Mouse (Mus musculus) CD4-positive, CD25-positive, alpha-beta regulatory T cell, adult 4 months (primary cell): ENCODE measurements around the gene Bcas3. TPM values are rescaled to one million over a fixed set of nuclear protein-coding genes. Genes with fewer than 3 reads are reported as not detected.

Experiments
- ATAC-seq: one replicate; pipeline ENCODE4 v1.8.0; 2017
- polyA plus RNA-seq, 2 experiments: library from polyadenylated mRNA; unstranded; fragments of 100-300 nt; shearing (Covaris generic); gene quantifications; one replicate each; pipeline ENCODE4 v1.2.1; 2017

Gene Bcas3
- polyA plus RNA-seq, 2 experiments from 2014 or later, result 56.0 to 63.1 TPM

- ATAC-seq, result no peak
Observed at GRCm38 (mm10) chr11:85543311-85543710, 190.3 kb downstream of the Bcas3 start.

GRCm38 (mm10) chr11:85545602-85546001 lies 192.6 kb downstream of the Bcas3 start:
- ATAC-seq, result no peak

DNA sequence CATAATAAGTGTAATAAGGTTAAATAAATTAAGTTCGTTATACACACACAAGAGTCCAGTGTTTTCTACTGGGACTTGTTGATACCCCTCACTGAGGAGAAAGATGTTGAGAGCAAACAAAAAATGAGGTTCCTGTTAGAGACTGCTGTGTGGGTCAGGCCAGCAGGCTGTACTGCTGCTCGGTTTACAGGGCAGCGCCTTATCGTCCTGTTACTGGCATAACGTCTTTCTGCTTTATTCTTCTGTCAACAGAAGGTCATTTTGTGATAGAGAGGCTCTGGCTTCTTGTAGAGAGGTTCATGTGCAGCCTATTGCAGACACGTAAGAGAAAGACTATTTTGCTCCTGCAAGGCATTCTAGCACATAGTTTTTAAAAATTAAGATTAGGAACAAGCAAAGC lies 195.0 kb downstream of the Bcas3 start:
- ATAC-seq, result no peak

DNA sequence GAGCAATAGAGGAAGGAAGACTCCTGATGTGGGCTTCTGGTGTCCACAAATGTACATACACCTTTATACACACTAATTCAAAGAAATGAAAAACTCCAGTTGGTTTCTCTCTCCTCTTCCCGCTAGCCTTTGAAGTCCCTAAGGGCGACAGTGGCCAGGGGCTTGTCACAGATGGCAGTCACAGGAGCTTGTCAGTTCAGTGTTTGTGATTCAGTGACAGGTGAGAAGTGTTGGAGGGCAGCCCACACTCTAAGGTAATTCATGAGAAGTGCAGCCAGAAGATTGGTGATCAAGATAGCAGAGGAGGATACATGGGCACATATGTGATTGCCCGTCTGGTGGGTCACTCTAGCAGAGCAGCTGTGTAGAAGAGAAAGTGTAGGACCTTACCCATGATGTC lies 196.7 kb downstream of the Bcas3 start:
- ATAC-seq, result no peak

DNA sequence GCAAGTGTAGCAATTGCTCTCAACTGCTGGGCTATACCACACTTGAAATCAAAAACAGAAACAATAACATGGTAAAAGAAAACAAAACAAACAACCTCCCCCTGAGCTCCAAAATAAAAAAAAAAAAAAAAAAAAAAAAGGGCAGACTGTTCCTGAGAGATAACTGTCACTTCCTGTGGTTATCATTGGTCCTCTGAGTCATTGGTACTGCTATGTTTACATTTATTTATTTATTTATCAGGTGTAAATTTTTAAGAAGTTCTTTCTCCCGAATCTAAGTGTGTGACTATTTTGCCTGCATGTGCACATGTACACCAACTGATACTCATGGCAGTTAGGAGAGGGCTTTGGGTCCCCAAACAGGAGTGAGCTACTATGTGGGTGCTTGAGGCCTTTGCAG lies 202.1 kb downstream of the Bcas3 start:
- ATAC-seq, result no peak

GRCm38 (mm10) chr11:85555721-85556120 lies 202.8 kb downstream of the Bcas3 start:
- ATAC-seq, result no peak

GRCm38 (mm10) chr11:85565068-85565467 lies 212.1 kb downstream of the Bcas3 start:
- no peak for ATAC-seq

DNA sequence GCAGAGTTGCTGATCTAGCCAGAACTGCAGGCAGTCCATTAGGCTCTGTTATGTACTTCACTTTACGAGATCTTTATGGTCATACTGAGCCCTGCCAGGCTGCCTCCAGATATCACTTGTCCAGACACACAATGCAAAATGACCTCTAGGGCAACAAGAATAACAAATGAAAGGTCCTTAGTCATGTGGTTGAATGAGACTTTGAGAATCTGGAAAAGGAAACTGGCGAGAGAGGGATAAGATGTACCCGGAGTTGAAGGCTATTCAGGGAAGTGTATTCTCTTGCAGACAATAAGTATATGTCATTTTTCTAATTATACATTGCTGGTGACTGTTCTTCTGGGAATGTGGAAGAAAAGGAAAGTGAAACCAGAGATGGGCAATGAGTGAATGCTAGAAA lies 218.1 kb downstream of the Bcas3 start:
- ATAC-seq, result no peak

DNA sequence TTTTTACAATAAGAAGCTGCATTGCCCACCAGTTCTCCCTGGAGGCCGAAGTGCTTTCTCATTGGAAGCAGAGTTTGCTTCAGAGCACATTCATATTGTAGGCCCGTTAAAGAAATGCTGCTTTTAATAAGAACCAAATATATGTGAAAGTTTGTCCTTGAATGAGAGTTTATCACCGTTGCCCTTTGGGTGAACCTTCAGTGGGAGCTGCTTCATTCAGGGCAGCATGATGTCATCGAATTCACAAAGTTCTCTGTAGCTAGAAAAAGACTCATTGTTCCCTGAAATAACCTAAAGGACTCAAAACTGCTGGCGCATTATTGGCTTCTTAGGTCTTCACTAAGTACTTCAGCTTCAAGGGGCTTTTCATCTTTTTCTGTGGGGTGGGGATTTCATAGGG lies 219.0 kb downstream of the Bcas3 start:
- ATAC-seq, result no peak

GRCm38 (mm10) chr11:85572590-85572989 lies 219.6 kb downstream of the Bcas3 start:
- ATAC-seq, result no peak

DNA sequence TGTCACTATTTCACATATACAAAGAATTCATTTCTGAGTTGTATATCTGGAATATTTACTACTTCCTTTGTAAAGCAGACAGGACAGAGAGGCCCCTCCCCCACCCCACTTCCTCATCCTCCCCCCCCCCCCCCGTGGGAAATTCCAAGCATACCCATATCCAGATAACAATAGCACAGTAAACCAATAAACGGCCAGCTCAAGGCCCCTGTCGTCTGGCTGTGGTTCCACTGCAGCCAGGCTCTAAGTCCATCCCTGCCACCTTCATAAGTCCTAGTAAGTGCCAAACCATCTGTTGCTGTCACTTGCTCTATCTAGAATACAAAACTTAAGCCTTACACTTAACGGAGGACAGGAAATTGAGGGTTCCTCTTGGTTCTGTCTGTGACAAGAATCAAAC lies 221.5 kb downstream of the Bcas3 start:
- no peak for ATAC-seq

- no peak for ATAC-seq
Observed at GRCm38 (mm10) chr11:85577816-85578645, 225.1 kb downstream of the Bcas3 start.

DNA sequence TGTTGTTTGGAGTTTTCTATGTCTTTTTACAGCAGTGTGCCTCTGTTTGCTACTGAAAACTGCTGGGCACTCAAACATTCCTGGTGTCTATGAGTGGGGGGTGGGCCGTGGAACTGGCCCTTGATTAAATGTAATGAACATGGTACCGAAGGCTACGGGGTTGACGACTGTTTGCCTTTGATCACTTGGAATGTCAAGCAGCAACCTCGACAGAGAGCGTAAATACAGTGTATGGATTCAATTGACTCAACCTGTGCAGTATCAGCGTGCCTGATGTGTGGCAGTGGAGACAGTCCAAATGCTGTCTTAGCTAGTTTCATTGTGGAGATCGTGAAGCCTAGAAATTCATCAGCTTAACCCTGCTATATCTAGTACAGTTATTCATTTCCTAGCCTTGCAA lies 231.1 kb downstream of the Bcas3 start:
- no peak for ATAC-seq

GRCm38 (mm10) chr11:85593636-85594035 lies 240.7 kb downstream of the Bcas3 start:
- ATAC-seq, result no peak

DNA sequence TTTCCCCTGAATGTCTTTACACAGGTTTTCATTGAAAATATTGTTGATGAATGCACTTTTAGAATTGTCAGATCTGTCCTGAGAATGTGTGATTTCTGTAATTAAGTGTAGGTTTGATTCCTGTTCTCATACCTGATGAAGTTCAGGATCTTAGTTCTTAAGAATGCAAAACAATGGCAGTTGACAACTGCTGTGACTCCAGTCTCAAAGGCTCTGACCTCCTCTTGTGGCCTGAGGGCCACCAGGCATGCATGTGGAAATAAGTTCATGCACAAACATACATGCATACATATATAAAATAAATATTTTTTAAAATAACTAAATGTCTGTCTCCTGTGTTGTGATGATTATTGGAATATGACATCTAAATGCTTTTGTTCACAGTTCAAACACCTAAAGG lies 246.3 kb downstream of the Bcas3 start:
- no peak for ATAC-seq

- no peak for ATAC-seq
Observed at GRCm38 (mm10) chr11:85603546-85604322, 250.8 kb downstream of the Bcas3 start.

DNA sequence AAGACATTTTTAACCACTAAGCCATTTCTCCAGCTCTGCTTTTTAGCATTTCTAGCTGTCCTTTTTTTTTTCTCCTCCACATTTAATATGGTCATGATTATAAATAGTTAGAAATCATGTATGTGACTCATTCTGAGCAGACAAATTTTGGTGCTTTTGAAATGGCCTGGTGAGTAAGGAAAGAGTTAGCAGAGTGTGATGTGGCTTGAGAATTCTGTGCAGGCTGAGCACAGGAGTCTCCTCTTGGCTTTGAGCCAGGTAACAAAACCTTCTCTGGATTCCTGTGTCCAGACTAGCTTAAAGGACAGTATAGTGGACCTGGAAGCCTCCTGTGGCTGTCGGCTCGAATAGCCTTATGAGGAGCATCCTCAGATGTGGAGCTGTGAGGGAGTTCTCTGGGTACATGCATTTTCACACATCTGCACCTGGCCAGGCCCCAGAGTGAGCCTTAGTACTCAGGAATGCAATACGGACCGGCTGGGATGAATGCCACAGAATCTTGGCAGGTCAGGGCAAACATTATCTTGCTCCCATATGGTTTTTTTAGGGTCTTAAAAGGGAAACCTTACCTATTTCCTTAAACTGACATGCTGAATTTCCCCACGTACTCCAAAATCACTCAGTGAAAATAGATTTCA lies 256.5 kb downstream of the Bcas3 start:
- no peak for ATAC-seq

GRCm38 (mm10) chr11:85613035-85613434 lies 260.1 kb downstream of the Bcas3 start:
- no peak for ATAC-seq

DNA sequence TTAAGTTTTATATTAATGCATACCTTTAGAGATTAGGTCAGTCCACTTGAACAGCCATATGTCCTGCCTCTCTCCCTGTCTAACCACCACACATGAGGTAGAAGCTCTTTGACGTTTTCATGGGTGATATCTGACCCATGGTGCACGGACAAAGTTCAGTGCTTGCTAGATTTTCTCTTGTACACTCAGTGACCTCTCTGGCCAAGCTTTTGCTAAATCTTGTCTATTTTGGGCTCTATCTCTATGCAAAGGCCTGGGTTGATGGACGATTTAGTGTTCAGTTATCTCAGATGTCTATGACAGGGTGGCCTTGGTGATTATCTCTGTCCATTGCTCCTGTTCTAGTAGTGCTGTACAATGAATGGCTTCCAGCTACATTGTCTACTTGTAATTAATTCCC lies 260.6 kb downstream of the Bcas3 start:
- ATAC-seq, result no peak

- no peak for ATAC-seq
Observed at GRCm38 (mm10) chr11:85614431-85614830, 261.5 kb downstream of the Bcas3 start.

DNA sequence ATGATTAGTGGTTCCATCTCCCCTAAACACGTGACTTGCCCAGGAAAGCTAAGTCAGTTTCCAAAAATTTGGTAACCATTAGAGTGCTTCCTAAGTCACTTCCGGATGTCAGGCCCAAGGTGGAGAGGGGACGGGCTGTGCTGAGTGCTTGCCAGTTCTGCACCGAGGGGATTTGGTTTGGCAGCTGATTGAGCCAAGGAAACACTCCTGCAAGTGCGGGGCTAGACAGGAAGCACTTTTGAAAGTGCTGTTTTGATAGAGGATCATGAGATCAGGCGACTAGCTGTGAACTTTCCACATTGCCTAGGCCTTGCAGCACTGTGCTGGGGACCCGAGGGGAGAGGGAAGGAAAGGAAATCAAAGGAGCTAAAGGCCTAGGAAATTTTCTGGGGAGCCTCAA lies 262.5 kb downstream of the Bcas3 start:
- ATAC-seq, result no peak

GRCm38 (mm10) chr11:85621486-85621885 lies 268.5 kb downstream of the Bcas3 start:
- no peak for ATAC-seq

GRCm38 (mm10) chr11:85621994-85622393 lies 269.0 kb downstream of the Bcas3 start:
- no peak for ATAC-seq

DNA sequence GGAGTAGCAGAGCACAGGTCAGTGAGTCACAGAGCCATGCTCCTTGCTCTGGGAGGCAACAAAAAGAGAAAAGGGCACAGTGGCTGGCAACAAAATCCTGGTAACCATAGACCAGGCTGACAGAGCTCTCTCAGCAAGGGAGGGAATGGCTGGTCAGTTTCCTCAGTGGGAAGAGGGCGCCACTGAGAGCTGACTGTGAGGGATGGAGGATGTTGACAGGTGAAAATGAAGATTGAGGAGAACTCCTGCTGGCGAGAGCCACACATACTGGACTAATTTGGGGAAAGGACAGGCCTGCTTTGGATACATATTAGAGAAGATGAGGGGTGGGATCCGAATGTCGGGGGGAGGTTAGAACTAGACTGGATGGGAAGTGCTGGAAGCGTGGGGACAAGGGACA lies 272.2 kb downstream of the Bcas3 start:
- no peak for ATAC-seq
